Mouse (Mus musculus): ENCODE measurements at regions not wholly inside any gene's neighbourhood (a gene's known extent, or its start where the extent isn't known, plus 50 kb on each side); places are given as distances from the start of the nearest gene placed in this dataset.

DNA sequence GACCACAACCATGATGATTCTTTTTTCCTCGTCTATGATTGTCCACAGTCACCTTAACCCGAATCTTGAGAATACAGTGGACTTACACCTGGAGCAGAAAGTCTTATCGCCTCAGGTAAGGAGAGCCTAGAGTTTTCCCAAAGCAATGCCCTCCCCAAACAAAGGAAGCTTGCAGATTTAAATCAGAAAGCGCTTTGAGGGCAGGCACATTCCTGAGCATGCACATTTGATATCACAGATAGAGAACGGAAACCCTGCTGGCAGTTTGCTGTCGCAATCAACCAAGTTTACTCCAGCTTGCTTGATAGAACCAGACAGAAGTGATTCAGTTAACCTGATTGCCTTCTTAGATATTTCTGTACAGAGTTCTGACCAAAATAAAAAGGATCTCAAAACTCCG is 393.6 kb upstream of the Gm10131 start:
- TF ChIP-seq POLR2A (IDR thresholded peaks at IDR 0.05; ENCODE audit: insufficient read depth, low read depth, low read length) (no peak), CTCF (IDR thresholded peaks at IDR 0.05; ENCODE audit: insufficient read depth, low read depth, low read length) (no peak)
